Mouse (Mus musculus) left cerebral cortex, adult 18-20 months (tissue): ENCODE measurements around the gene Polg. TPM values are rescaled to one million over a fixed set of nuclear protein-coding genes. Genes with fewer than 3 reads are reported as not detected.

ENCODE experiments used
- microRNA-seq, 2 experiments: library from miRNA; unstranded; fragments of <30 nt; microRNA quantifications; one replicate each; pipeline ENCODE4 v1.2.0; 2021
- total RNA-seq, 2 experiments: library from RNA; stranded (reverse); gene quantifications; 2 replicates each; pipeline ENCODE4 v1.2.3; 2021

Polg gene
- total RNA-seq, 2 experiments from 2014 or later = 92.3 to 115 TPM

Small RNAs within 50 kb of the gene (microRNA-seq; reads per million reads assigned to microRNA genes)
- 57.7 to 63.2 reads per million in 2 experiments for gene Mir9-3

Other genes starting within 250 kb of the Polg start
- gene Abhd2, start 193.2 kb downstream of the Polg start, total RNA-seq = 10 to 100 TPM; 87.3 to 92.1 TPM
- 10 to 100 TPM; 24.8 to 27.9 TPM for gene Rlbp1, start 79.3 kb downstream of the Polg start, total RNA-seq
- 1 to 10 TPM in 1 of 2 experiments, under 1 TPM in 1; 0.42 to 1.3 TPM for gene Fanci, start 74.4 kb downstream of the Polg start, total RNA-seq
- gene Rhcg, start 151.3 kb upstream of the Polg start, total RNA-seq = 1 to 10 TPM; 1.6 to 2.3 TPM
- under 1 TPM in 1 of 2 experiments, not detected in 1; 0.12 TPM for gene Ticrr, start 193.8 kb upstream of the Polg start, total RNA-seq
- 1 to 10 TPM; 1.1 to 1.6 TPM for gene Kif7, start 249.4 kb upstream of the Polg start, total RNA-seq